Mouse (Mus musculus) leukemia stem cell, adult 10-12 weeks (primary cell): ENCODE measurements around the gene Rarg. TPM values are rescaled to one million over a fixed set of nuclear protein-coding genes. Genes with fewer than 3 reads are reported as not detected.

ENCODE experiments used
- polyA plus RNA-seq: library from polyadenylated mRNA; stranded (reverse); fragments of >175 nt; gene quantifications from 2 replicates; pipeline ENCODE4 v1.2.3, GENCODE M21; 2012; ENCODE audit warnings: low replicate concordance

Rarg gene
- polyA plus RNA-seq: 11.2 and 12.3 TPM in 2 replicates

DNA sequence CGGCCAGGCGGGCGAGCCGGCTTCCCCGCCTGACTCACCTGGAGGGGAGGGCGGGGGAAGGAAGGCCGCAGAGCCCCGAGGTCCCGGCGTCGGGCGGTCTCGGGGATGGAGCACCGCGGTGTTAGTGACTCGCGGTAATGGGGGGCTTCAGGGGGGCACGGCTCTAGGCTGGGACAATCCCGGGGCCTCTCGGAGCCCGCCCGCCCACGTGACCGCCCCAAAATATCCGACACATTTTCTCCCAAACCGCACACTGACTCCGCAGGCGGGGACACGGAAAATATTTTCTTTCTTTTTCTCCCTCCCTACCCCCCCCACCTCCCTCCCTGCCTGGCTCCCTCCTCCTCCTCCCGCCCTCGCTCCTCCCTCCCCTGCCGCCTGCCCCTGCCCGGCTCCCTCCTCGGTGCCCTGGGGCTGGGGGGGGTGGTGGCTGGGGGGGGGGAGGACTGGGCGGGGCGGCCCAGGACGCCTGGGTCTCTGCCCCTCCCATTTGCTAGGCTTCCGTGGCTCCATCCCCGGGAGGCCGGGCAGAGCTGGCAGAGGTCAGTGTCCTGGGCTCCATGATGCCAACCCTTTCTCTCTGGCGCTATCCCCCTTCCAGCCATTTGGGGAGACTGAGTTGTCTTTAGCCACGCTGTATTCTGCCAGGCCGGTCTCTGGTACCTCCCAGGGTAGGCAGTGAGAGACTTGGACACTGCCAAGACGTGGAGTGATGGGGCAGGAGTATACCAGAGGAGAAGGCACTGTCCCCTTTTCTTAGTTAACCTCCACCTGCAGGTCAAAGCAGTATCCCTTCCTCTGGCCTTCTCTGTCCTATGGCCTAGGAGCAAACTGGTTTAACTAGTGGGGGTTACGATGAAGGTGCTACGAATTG, at the start of gene Rarg:
Gene Rarg (minus strand): TSS at position 316 of the 874 bp plus-strand sequence.

GRCm38 (mm10) chr15:102295633-102296367, 38.5 kb upstream of the Rarg start, which contains the start of gene Espl1:
TSS of gene Espl1 (plus strand) at chr15:102296266.

GRCm38 (mm10) chr15:102279092-102279782, 21.9 kb upstream of the Rarg start, which contains the start of gene Mfsd5:
TSS of gene Mfsd5 (plus strand) at chr15:102279454.

DNA sequence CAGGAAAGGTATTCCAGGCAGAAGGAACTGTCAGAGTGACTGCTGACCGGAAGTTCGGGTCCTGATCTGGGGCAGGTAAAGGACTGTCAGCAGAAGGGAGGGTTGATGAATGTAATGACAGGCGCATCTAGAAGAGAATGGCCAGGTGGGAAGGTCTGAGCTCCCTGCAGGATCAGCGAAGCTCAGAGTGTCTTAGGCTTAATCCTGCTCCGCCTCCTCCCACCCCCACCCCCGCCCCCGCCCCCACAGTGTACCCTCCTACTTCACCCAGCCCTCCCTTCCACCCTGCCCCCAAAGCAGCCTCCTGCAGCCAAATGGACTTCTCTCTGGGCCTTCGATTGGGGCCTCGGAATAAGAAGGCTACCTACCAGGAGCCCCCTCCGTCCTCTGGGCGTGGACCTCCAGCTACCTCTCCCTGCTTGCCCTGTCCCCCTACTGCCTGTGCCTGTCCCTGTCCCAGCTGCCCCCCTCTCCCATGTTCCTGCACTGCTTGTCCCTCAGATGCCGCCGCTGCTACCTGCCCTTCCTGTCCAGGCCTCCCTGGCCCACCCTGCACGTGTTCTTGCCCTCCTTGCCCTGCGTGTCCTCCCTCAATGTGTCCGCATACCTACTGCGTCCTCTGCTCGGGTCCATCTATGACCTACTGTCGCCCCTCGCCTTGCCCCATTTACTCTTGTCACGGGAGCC, 13.1 kb upstream of the Rarg start, which contains the start of gene Gm9918:
Gene Gm9918 (plus strand): TSS at position 290 of the 687 bp plus-strand sequence.

GRCm38 (mm10) chr15:102231748-102232147, 25.6 kb downstream of the Rarg start, which contains the start of gene Itgb7:
TSS of gene Itgb7 (minus strand) at chr15:102231944.

GRCm38 (mm10) chr15:102204674-102205505, 52.4 kb downstream of the Rarg start, which contains the start of gene Csad:
TSS of gene Csad (minus strand) at chr15:102204724.

GRCm38 (mm10) chr15:102202971-102203834, 54.1 kb downstream of the Rarg start, which contains the start of gene Zfp740:
TSS of gene Zfp740 (plus strand) at chr15:102203249.

Other genes with a start within 250 kb of the Rarg start
- gene Krt18, start 229.3 kb downstream of the Rarg start, polyA plus RNA-seq: not detected in 2 replicates
- gene Eif4b, start 183.7 kb downstream of the Rarg start, polyA plus RNA-seq: 112 and 151 TPM in 2 replicates
- 2.3 and 5.2 TPM in 2 replicates for gene Tns2, start 157.1 kb downstream of the Rarg start, polyA plus RNA-seq
- gene Spryd3, start 121.3 kb downstream of the Rarg start, polyA plus RNA-seq: 7.8 and 13.8 TPM in 2 replicates
- 1.1 and 3.7 TPM in 2 replicates for gene Igfbp6, start 113.2 kb downstream of the Rarg start, polyA plus RNA-seq
- gene Soat2, start 107.0 kb downstream of the Rarg start, polyA plus RNA-seq: 5.4 and 8.2 TPM in 2 replicates
- gene Zfp740, start 54.3 kb downstream of the Rarg start, polyA plus RNA-seq: 10.9 and 11.5 TPM in 2 replicates
- 6.3 and 8.9 TPM in 2 replicates for gene Csad, start 52.8 kb downstream of the Rarg start, polyA plus RNA-seq
- gene Itgb7, start 25.6 kb downstream of the Rarg start, polyA plus RNA-seq: 168 and 223 TPM in 2 replicates
- gene Gm9918, start 13.0 kb upstream of the Rarg start, polyA plus RNA-seq: not detected in 2 replicates
- gene Mfsd5, start 21.9 kb upstream of the Rarg start, polyA plus RNA-seq: 50.2 and 91.4 TPM in 2 replicates
- gene Espl1, start 38.7 kb upstream of the Rarg start, polyA plus RNA-seq: 19.4 and 42.7 TPM in 2 replicates
- gene Pfdn5, start 68.6 kb upstream of the Rarg start, polyA plus RNA-seq: 2.9 and 10.3 TPM in 2 replicates
- gene Myg1, start 74.2 kb upstream of the Rarg start, polyA plus RNA-seq: 25.7 and 87.7 TPM in 2 replicates
- gene Aaas, start 93.3 kb upstream of the Rarg start, polyA plus RNA-seq: 29.3 and 184 TPM in 2 replicates
- not detected in 2 replicates for gene Sp7, start 109.7 kb upstream of the Rarg start, polyA plus RNA-seq
- gene Sp1, start 148.6 kb upstream of the Rarg start, polyA plus RNA-seq: 10.7 and 11.9 TPM in 2 replicates
- not detected in 2 replicates for gene Amhr2, start 187.8 kb upstream of the Rarg start, polyA plus RNA-seq
- 46.5 and 443 TPM in 2 replicates for gene Prr13, start 201.5 kb upstream of the Rarg start, polyA plus RNA-seq
- gene Pcbp2, start 213.0 kb upstream of the Rarg start, polyA plus RNA-seq: 134 and 647 TPM in 2 replicates
- gene Gm10337, start 246.2 kb upstream of the Rarg start, polyA plus RNA-seq: not detected in 2 replicates